Comparison of ENCODE assay signal across 12 mouse cellular contexts in the genomic region with DNA sequence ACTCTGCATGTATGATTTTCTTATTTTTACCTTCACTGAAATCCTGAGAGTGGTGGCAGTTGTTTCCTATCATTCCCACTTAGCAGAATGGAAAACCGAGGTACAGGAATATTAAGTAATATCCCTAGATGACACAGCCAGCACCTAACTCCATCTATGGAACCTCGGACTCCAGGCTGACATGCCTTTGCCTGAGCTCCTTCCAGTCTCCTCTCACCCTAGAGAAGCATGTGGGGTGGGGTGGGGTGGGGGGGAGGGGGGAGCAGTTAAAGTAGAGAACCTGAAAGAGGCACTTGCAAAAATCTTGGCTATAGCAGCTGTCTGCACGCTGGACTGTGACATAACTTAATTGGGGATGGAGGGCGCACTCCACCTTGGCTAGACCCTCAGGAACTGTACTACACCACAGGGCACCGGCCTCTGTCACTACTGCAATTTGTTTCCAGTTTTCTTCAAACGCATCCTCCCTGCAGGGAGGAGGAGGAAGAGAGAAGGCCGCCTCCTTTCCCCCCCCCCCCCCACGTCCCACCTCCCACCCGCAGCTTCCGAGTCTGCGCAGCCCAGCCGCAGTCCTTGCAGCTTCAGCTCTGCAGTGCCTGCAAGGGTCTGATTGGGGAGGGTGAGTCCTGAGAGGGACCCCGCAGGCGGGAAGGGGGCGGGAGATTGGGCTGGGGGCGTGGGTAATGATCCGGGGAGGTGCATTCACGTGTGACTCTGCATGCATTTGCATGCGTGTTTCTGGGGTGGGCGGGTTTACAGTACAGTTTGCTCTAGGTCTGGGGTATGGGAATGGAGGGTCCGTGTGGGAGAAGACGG. TPM values are rescaled to one million over a fixed set of nuclear protein-coding genes. Genes with fewer than 3 reads are reported as not detected.
DNase-seq lines count a peak whose midpoint lies in the region; TF ChIP-seq lines count a peak whose summit lies in the region.
"Had no signal": no experiment of that assay in that cellular context is flagged by ENCODE, and none has a peak within 500 bp of the region (broad histone marks: within the 10 kb centered on the region; RNA-seq: fewer than 3 reads in every experiment).

No protein-coding gene starts in this region.

- intact Hi-C loops in gastrocnemius, adult 2 months (cut with DNase I): loop anchor here (5.0 kb wide), 1 partner anchor 53 kb away; a partner anchor contains a TSS

- H3K27me3 ChIP-seq in forebrain, embryonic 10.5 days (ENCODE audit: poor library complexity, severe bottlenecking): no peaks in the 10 kb centered on the region

- H3K27ac ChIP-seq in forebrain, embryonic 10.5 days: no peak overlapping the region
- no peak overlapping the region for H3K27ac ChIP-seq in gastrocnemius, adult 2 months
- H3K27ac ChIP-seq: macrophage had no signal

- H3K4me1 ChIP-seq in forebrain, embryonic 10.5 days: peaks cover 6% of the 10 kb centered on the region

- 7% methylated on average over 21 of the region's 22 CpGs for WGBS in forebrain, embryonic 10.5 days

- H3K9me3 ChIP-seq in forebrain, embryonic 10.5 days: no peaks in the 10 kb centered on the region

- no peaks in the 10 kb centered on the region for H3K36me3 ChIP-seq in forebrain, embryonic 10.5 days (replicated peaks)

- peak; percentile 14 to 21 for DNase-seq in frontal cortex, postnatal 14 days (ENCODE audit: low spot score in 2 of 2)
- DNase-seq in frontal cortex, postnatal 25 days (ENCODE audit: low spot score in 2 of 2): no peak
- DNase-seq in forebrain, embryonic 10.5 days (ENCODE audit: extremely low spot score, low spot score): no peak
- DNase-seq in layer of hippocampus, postnatal 14 days (ENCODE audit: low spot score in 2 of 2): peak; percentile 19 to 26
- peak; percentile 45 for DNase-seq in right cerebral cortex, adult 18-20 months
- DNase-seq in urinary bladder, postnatal 14 days (ENCODE audit: low spot score): no peak
- no peak for DNase-seq in urinary bladder, postnatal 36 days (ENCODE audit: low spot score in 2 of 2)
- no peak for DNase-seq in gastrocnemius, adult 2 months
- DNase-seq: B cell, adult 2 months; kidney, postnatal 4 days had no signal

- H3K4me3 ChIP-seq in forebrain, embryonic 10.5 days: peak overlapping the region; percentile 32
- H3K4me3 ChIP-seq in gastrocnemius, adult 2 months: no peak overlapping the region

- no peak for TF ChIP-seq CTCF in gastrocnemius, adult 2 months (IDR thresholded peaks at IDR 0.05)

RNA-seq across cellular contexts. Expression of a gene that starts 4.8 kb away (rescaled TPM):
- not detected in 2 replicates for polyA plus RNA-seq in forebrain, embryonic 10.5 days (2016; fragmentation: Nextera tagmentation; extraction: Ambion mirVana)
- under 1 TPM; 0.29 to 0.35 TPM for total RNA-seq in layer of hippocampus, postnatal 14 days (2021)
- not detected for total RNA-seq in gastrocnemius, adult 2 months (2021)
- polyA plus RNA-seq: gonadal fat pad, adult 2 months; macrophage had no signal

RNA-seq across cellular contexts. Expression of a gene that starts 16.3 kb away (rescaled TPM):
- 0.34 and 0.90 TPM in 2 replicates for polyA plus RNA-seq in forebrain, embryonic 10.5 days (2016; fragmentation: Nextera tagmentation; extraction: Ambion mirVana)
- total RNA-seq in layer of hippocampus, postnatal 14 days (2021): 10 to 100 TPM; 21.0 to 21.7 TPM
- total RNA-seq in gastrocnemius, adult 2 months (2021): under 1 TPM; 0.45 to 0.77 TPM
- polyA plus RNA-seq: gonadal fat pad, adult 2 months; macrophage had no signal

RNA-seq across cellular contexts. Expression of a gene that starts 23.7 kb away (rescaled TPM):
- polyA plus RNA-seq in forebrain, embryonic 10.5 days (2016; fragmentation: Nextera tagmentation; extraction: Ambion mirVana): not detected in 2 replicates
- total RNA-seq in layer of hippocampus, postnatal 14 days (2021): 1 to 10 TPM; 1.2 TPM
- not detected for total RNA-seq in gastrocnemius, adult 2 months (2021)
- polyA plus RNA-seq: gonadal fat pad, adult 2 months; macrophage had no signal

RNA-seq across cellular contexts. Expression of a gene that starts 31.7 kb away (rescaled TPM):
- polyA plus RNA-seq in forebrain, embryonic 10.5 days (2016; fragmentation: Nextera tagmentation; extraction: Ambion mirVana): 9.3 and 10.9 TPM in 2 replicates
- total RNA-seq in layer of hippocampus, postnatal 14 days (2021): 1 to 10 TPM; 5.7 to 5.9 TPM
- total RNA-seq in gastrocnemius, adult 2 months (2021): 1 to 10 TPM in 1 of 2 experiments, under 1 TPM in 1; 0.75 to 1.2 TPM

RNA-seq across cellular contexts. Expression of a gene that starts 41.1 kb away (rescaled TPM):
- not detected in 2 replicates for polyA plus RNA-seq in forebrain, embryonic 10.5 days (2016; fragmentation: Nextera tagmentation; extraction: Ambion mirVana)
- total RNA-seq in layer of hippocampus, postnatal 14 days (2021): under 1 TPM in 1 of 2 experiments, not detected in 1; 0.05 TPM
- not detected for total RNA-seq in gastrocnemius, adult 2 months (2021)
- polyA plus RNA-seq: gonadal fat pad, adult 2 months; macrophage had no signal

Comparison
In these comparisons a context has a peak if more than half of its experiments do, and no peak if none do; other contexts are left out.
1. DNase-seq: peak in frontal cortex, postnatal 14 days (2 of 2), layer of hippocampus, postnatal 14 days (2 of 2) and right cerebral cortex, adult 18-20 months (single experiment); none in frontal cortex, postnatal 25 days (0 of 2), forebrain, embryonic 10.5 days (single experiment), urinary bladder, postnatal 14 days (single experiment), urinary bladder, postnatal 36 days (0 of 2) and gastrocnemius, adult 2 months (single experiment).
2. RNA of a gene that starts 16.3 kb away (total RNA-seq): 21.0 to 21.7 TPM in layer of hippocampus, postnatal 14 days; 0.45 to 0.77 TPM in gastrocnemius, adult 2 months; every median in the first group is over 10 times any median in the second.